Mouse (Mus musculus) midbrain, embryonic 13.5 days (tissue): Measurements from ENCODE around the gene Mad2l1bp. TPM values are rescaled to one million over a fixed set of nuclear protein-coding genes. Genes with fewer than 3 reads are reported as not detected.

Source experiments
- ATAC-seq: fragments of 200-750 bp; cut with Nextera tagmentation; 2 replicates; pipeline ENCODE4 v1.8.0; 2017; ENCODE audit warnings: mild to moderate bottlenecking, moderate TSS enrichment, moderate library complexity
- H3K27ac ChIP-seq: fragments of 300-500 bp; sonication (generic); 2 replicates; pipeline ENCODE4 v1.5.1; 2015; ENCODE audit warnings: inconsistent platforms, mild to moderate bottlenecking, moderate library complexity
- H3K27me3 ChIP-seq: fragments of 300-500 bp; sonication (generic); 2 replicates; pipeline ENCODE4 v1.6.1; 2015; ENCODE audit warnings: mild to moderate bottlenecking, inconsistent platforms
- H3K36me3 ChIP-seq: fragments of 300-500 bp; sonication (generic); 2 replicates; pipeline ENCODE4 v1.6.1; 2015; ENCODE audit warnings: mild to moderate bottlenecking, inconsistent platforms
- H3K4me1 ChIP-seq: fragments of 300-500 bp; sonication (generic); replicated peaks from 2 replicates; pipeline ENCODE4 v1.6.1; 2015; ENCODE audit warnings: inconsistent platforms
- H3K4me2 ChIP-seq: fragments of 300-500 bp; sonication (generic); replicated peaks from 2 replicates; pipeline ENCODE4 v1.6.1; 2015; ENCODE audit warnings: moderate library complexity, mild to moderate bottlenecking, inconsistent platforms
- H3K4me3 ChIP-seq: fragments of 300-500 bp; sonication (generic); replicated peaks from 2 replicates; pipeline ENCODE4 v1.5.1; 2015; ENCODE audit warnings: mild to moderate bottlenecking, inconsistent platforms
- H3K9ac ChIP-seq: fragments of 300-500 bp; sonication (generic); replicated peaks from 2 replicates; pipeline ENCODE4 v1.6.1; 2015; ENCODE audit warnings: mild to moderate bottlenecking, inconsistent platforms
- H3K9me3 ChIP-seq: fragments of 300-500 bp; sonication (generic); 2 replicates; pipeline ENCODE4 v1.6.1; 2016; ENCODE audit warnings: mild to moderate bottlenecking, inconsistent platforms
- WGBS: fragments of 180-500 bp; shearing (Covaris S2); methylation state at CpG from one replicate; pipeline ENCODE4 v1.1.7; 2015; 5-methylcytosine and 5-hydroxymethylcytosine counted together
- polyA plus RNA-seq: library from polyadenylated mRNA; unstranded; fragments of >200 nt; fragmentation: Nextera tagmentation; extraction: Ambion mirVana; gene quantifications from 2 replicates; pipeline ENCODE4 v1.2.1, GENCODE M21; 2015

The Mad2l1bp gene
- polyA plus RNA-seq, 1 experiment from 2014 or later, result 24.3 TPM

GRCm38 (mm10) chr17:46101906-46102305, 51.4 kb downstream of the Mad2l1bp start:
- H3K4me1 ChIP-seq, result no peaks in the 10 kb centered on the region
- no peaks in the 10 kb centered on the region for H3K9me3 ChIP-seq
- no peak overlapping the region for H3K4me3 ChIP-seq
- H3K4me2 ChIP-seq, result no peak overlapping the region
- no peak overlapping the region for H3K9ac ChIP-seq
- 0 out of 2 replicates have a peak, but pooled peaks cover 3% of the 10 kb centered on the region for H3K27me3 ChIP-seq
- WGBS, result 88% methylated on average over 9 of the region's 9 CpGs
- ATAC-seq, result no peak
- no peaks in the 10 kb centered on the region for H3K36me3 ChIP-seq
- no peak overlapping the region for H3K27ac ChIP-seq

- Histone ChIP-seq H3K36me3 (no peaks in the 10 kb centered on the region), H3K4me1 (no peaks in the 10 kb centered on the region), H3K4me2 (no peak overlapping the region), H3K27ac (no peak overlapping the region), H3K9me3 (no peaks in the 10 kb centered on the region), H3K4me3 (no peak overlapping the region), H3K27me3 (no peaks in the 10 kb centered on the region), H3K9ac (no peak overlapping the region)
- 68% methylated on average over 8 of the region's 8 CpGs for WGBS
- no peak for ATAC-seq
Measured at GRCm38 (mm10) chr17:46098525-46098924, 54.8 kb downstream of the Mad2l1bp start.

Other genes starting within 250 kb of the Mad2l1bp start
- 2.7 and 3.4 TPM in 2 replicates for gene Vegfa, start 121.2 kb downstream of the Mad2l1bp start, polyA plus RNA-seq
- gene Mrps18a, start 42.6 kb downstream of the Mad2l1bp start, polyA plus RNA-seq, result 137 and 140 TPM in 2 replicates
- 25.5 and 26.9 TPM in 2 replicates for gene Rsph9, start 9.3 kb downstream of the Mad2l1bp start, polyA plus RNA-seq
- 38.7 and 40.8 TPM in 2 replicates for gene Gtpbp2, start 7.5 kb upstream of the Mad2l1bp start, polyA plus RNA-seq
- gene Polh, start 49.1 kb upstream of the Mad2l1bp start, polyA plus RNA-seq, result 9.4 and 10.1 TPM in 2 replicates
- gene Xpo5, start 49.2 kb upstream of the Mad2l1bp start, polyA plus RNA-seq, result 46.4 and 46.8 TPM in 2 replicates
- 92.8 and 99.0 TPM in 2 replicates for gene Polr1c, start 94.5 kb upstream of the Mad2l1bp start, polyA plus RNA-seq
- 87.3 and 91.6 TPM in 2 replicates for gene Yipf3, start 94.5 kb upstream of the Mad2l1bp start, polyA plus RNA-seq
- 7.5 and 8.2 TPM in 2 replicates for gene Lrrc73, start 100.0 kb upstream of the Mad2l1bp start, polyA plus RNA-seq
- 31.3 and 37.2 TPM in 2 replicates for gene Tjap1, start 129.5 kb upstream of the Mad2l1bp start, polyA plus RNA-seq
- 7.3 and 7.5 TPM in 2 replicates for gene Dlk2, start 143.9 kb upstream of the Mad2l1bp start, polyA plus RNA-seq
- gene Abcc10, start 174.8 kb upstream of the Mad2l1bp start, polyA plus RNA-seq, result 9.1 and 9.8 TPM in 2 replicates
- 14.4 and 16.6 TPM in 2 replicates for gene Zfp318, start 230.2 kb upstream of the Mad2l1bp start, polyA plus RNA-seq